Mouse (Mus musculus): Measurements from ENCODE around the gene Ankrd26. TPM values are rescaled to one million over a fixed set of nuclear protein-coding genes. Genes with fewer than 3 reads are reported as not detected.

Gene Ankrd26
- polyA plus RNA-seq, 1 experiment from 2014 or later = 16.2 TPM

GRCm38 (mm10) chr6:118482125-118482524, 79.9 kb downstream of the Ankrd26 start:
- no peak for DNase-seq (ENCODE audit: low spot score)

- DNase-seq (ENCODE audit: low spot score) = no peak
Observed at GRCm38 (mm10) chr6:118478957-118479708, 82.9 kb downstream of the Ankrd26 start, which contains the start of gene Zfp9. Gene Zfp9 (minus strand): TSS chr6:118479320.

GRCm38 (mm10) chr6:118477875-118478785, 83.9 kb downstream of the Ankrd26 start:
- DNase-seq (ENCODE audit: low spot score) = no peak

GRCm38 (mm10) chr6:118462069-118462705, 99.8 kb downstream of the Ankrd26 start:
- no peak for DNase-seq (ENCODE audit: low spot score)

- DNase-seq (ENCODE audit: low spot score) = no peak
Observed at GRCm38 (mm10) chr6:118457726-118458125, 104.3 kb downstream of the Ankrd26 start.

GRCm38 (mm10) chr6:118455042-118455631, 106.9 kb downstream of the Ankrd26 start, which contains the start of gene Zfp248:
Gene Zfp248 (minus strand): TSS chr6:118455528.
- peak; percentile 83 for DNase-seq (ENCODE audit: low spot score)

GRCm38 (mm10) chr6:118454452-118454851, 107.6 kb downstream of the Ankrd26 start:
- DNase-seq (ENCODE audit: low spot score) = no peak

Other genes with a start within 250 kb of the Ankrd26 start
- gene Bms1, start 142.8 kb downstream of the Ankrd26 start, polyA plus RNA-seq (2015; fragmentation: Nextera tagmentation; extraction: Ambion mirVana) = 26.6 and 27.9 TPM in 2 replicates
- 2.7 and 3.7 TPM in 2 replicates for gene Zfp248, start 106.7 kb downstream of the Ankrd26 start, polyA plus RNA-seq (2015; fragmentation: Nextera tagmentation; extraction: Ambion mirVana)
- gene Zfp9, start 82.9 kb downstream of the Ankrd26 start, polyA plus RNA-seq (2015; fragmentation: Nextera tagmentation; extraction: Ambion mirVana) = 0.73 and 0.76 TPM in 2 replicates

All from thymus, postnatal 0 days (tissue).